Mouse (Mus musculus): ENCODE measurements around the gene F3.
"Not testable (repeated sequence)": the region's sequence is repeated elsewhere in the genome, so short reads cannot be mapped to it uniquely, and the experiment has no call there.

Gene F3

DNA sequence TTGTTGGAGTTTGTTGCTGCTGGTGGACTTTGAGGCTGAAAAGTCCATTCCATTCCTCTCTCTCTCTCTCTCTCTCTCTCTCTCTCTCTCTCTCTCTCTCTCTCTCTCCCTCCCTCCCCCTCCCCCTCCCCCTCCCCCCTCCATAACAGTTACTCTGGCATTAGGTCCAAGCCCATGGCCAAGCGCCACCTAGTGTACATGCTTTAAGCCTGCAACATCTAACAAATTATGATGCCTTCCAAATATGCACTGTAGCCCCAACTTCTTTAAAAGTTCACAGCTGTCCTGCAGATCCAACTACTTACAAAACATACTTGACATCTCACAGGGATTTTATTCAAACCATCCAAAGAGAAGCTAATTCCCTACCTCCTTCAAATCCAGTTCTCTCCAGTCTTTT lies 14.1 kb downstream of the F3 start:
- ATAC-seq (ENCODE audit: insufficient number of reproducible peaks, low FRiP score, low TSS enrichment): no peak

DNA sequence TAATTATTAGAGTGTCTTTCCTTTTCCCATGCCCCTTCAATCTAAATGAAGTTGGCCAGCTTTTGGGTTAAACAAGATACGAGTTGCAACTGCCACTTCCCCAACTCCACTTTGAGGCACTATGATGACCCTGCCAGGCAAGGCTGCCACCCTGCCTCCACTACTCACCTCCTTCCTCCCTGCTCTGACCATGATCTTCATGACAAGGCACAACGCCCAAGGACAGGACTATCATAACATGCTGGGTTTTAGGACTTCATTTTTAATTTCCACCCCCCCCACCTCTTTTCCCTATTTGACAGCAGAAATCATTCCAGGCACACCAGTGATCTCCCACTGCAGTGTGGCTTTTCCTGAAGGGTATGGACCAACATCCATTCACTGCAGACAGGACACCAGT lies 14.6 kb downstream of the F3 start:
- no peak for ATAC-seq (ENCODE audit: insufficient number of reproducible peaks, low FRiP score, low TSS enrichment)

DNA sequence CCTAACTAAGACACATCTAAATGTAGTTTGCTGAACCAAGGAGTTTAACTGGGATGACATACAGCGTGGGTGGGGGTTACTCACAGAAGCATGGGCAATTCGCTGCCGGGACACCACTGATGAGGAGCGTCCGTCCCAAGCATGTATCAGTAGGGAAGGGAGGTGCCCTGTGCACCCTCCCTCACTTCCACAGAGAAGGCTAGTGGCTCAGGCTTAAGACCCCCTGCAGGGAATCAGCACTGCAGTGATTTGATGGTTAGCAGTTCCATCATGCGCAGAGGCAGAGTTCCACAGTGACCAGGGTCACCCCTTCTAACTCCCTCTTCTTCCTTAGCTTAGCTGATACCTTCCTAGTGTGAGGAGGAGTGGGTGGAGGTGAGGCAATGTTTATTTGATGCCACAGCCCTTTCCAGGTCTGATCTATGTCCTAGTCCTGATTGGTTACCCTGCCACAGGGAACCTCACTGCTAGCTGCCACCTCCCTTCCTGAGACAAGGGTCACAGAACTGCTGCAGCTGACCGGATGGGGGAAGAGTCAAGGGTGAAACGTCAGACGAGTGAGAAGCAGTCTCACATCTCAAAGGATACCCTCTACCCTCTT lies 15.5 kb downstream of the F3 start:
- ATAC-seq (ENCODE audit: insufficient number of reproducible peaks, low FRiP score, low TSS enrichment): no peak

DNA sequence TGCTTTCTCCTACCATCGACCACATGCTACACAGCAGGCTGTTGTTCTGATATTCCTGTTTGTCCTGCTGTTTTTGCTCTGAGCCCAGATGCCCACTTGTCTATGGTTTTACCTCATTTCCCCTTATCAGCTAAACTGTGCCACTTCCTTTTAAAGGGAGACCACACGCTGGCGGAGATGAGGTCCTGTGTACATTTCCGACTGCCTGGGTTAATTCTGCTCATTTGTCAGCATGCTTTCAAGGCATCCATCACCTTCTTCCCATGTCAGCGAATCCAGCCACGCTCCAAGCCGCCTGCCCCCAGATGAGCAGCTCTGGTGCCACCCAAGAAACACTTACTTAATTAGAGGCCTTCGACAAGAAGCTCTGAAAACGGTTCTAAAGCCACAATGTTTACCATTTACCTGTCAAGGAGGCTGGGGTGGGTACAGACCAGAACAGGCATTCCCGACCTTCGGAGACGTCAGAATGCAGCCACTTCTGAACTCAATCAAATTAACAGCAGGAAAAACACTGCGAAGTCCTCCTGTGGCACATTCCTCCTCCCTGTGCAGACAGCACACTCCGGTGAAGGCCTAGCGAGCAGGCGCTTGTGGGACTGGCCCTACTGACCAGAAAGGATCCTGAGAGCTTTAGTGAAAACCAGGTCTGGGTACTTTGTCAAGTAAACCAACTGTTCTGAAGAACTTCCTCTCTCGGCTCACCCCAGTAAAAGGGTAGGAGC lies 16.3 kb downstream of the F3 start:
- ATAC-seq (ENCODE audit: insufficient number of reproducible peaks, low FRiP score, low TSS enrichment): no peak

DNA sequence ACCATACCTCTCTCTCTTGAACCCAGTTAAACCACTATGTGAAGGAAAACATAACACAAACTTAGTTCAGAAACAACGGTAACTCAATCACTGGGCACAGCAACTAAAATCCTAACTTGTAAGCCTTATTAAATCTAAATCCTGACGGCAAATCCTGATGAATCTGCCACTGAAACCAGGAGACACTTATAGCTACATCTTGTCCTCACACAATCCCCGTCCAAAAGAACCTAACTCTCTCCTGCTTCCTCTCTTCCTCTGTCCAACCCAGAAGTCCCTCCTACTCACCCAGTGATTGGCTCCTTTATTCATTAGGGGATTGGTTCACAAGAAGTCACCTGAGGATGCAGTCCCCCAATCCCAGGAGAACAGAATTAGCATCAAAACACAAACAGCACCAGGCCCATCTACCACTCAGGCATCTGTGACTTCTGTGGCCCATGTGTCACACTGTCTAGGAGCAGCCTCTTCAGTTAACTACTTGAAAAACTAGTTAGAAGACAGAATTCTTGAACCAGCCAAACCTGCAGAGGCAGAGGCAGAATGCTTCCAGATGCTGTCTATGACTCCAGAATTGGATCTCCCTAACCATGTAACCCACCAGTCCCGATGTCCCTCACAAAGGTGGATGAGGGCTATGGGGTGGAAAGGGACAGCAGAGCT lies 18.0 kb downstream of the F3 start:
- not testable (repeated sequence) for ATAC-seq (ENCODE audit: insufficient number of reproducible peaks, low FRiP score, low TSS enrichment)

DNA sequence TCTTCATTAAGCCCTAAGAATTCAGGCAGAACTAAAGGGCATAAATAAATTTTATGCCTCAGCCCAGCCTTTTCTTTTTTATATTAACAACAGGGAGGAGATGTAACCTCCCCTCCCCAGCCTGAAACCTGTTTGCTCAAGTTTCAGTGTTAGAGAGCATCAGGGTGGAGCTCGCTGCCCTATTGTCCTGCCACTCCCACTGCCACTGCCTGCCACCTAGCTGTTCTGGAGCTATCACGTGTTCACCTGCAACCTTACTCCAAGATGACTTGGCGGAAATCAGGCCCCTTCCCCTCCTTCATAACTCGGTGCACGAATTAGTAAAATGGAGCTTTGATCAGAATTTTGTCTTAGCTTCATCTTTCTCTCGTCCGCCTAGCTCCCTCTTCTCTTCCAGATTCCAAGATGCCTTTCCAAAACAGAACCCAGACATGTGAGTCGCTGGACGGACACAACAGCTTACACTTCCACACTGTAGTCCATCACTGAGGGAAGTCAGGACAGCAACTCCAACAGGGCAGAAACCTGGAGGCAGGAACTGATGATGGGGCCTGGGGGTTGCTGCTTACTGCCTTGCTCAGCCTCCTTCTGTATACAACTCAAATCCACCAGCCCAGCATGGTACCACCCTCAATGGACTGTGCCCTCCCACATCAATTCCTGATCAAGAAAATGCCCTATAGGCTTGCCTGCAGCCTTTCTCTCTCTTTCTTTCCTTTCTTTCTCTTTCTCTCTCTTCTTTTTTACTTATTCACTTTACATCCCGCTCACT lies 31.2 kb downstream of the F3 start:
- not testable (repeated sequence) for ATAC-seq (ENCODE audit: insufficient number of reproducible peaks, low FRiP score, low TSS enrichment)

DNA sequence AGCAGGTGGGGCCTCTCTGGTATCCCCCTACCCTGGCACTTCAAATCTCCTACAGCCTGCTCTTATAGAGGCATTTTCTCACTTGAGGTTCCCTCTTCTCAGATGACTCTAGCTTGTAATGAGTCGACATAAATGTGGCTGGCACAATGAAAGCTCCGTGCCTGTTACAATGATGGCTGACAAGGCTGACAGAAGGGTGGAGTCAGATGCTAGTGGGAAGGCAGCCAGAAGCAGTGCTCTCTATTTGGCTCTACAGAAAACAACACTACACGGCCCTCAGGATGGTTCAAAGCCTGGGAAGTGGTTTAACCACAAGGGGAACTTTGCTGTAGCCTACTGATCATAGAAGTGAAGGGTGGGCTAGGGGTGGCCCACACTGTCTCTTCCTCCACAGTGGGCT lies 31.8 kb downstream of the F3 start:
- ATAC-seq (ENCODE audit: insufficient number of reproducible peaks, low FRiP score, low TSS enrichment): no peak

DNA sequence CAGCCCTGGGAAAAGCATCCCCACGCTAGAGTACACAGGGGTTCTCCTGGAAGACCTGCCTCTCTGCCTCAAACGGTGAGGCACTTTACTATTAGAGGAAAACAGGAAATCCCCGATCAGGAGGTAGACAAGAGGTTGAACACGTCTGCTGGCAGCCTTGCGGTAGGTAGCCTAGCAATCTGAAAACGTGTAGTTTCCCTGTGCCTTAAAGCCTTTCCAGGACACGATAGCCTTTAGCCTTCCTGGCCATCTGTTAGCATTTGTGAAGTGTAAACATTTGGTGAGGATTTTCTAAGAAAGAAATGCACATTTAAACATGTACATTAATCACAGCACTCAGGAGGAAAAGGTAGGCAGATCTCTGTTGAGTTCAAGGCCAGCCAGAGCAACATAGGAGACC lies 35.0 kb downstream of the F3 start:
- 0 out of 2 replicates have a peak, but pooled peaks have one; percentile 10 for ATAC-seq (ENCODE audit: insufficient number of reproducible peaks, low FRiP score, low TSS enrichment)

DNA sequence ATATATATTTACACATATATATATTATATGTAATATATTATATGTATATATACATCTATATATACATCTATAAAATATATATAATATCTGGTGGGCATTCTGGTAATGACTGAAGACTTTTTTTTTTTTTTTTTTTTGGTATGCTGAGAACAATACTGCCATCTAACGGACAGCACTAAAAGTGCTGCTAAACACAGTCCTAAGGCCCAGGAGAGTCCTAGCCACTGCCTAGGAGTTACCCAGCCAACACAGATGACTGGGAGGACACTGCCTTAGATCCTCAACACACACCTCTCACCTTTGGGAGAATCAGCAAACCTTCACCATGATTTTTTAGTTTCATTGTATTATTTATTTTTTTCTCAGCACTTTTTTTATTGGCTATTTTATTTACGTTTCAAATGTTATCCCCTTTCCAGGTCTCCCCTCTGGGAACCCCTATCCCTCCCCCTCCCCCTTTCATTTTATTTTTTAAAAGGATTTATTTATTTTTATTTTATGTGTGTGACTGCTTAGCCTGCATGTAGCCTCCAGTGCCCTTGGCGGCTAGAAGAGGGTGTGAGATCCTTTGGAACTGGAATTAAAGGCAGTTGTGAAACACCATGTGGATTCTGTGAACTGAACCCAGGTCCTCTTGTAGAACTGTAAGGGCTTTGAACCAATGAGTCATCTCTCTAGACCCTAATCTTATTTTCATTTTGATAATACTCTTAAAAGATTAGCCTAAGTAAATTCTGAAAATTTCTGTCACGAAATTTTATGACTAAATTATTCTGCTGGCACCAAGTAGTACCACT lies 38.9 kb downstream of the F3 start:
- peak; percentile 67; the same call in 1 of the 2 replicates for ATAC-seq (ENCODE audit: insufficient number of reproducible peaks, low FRiP score, low TSS enrichment)

DNA sequence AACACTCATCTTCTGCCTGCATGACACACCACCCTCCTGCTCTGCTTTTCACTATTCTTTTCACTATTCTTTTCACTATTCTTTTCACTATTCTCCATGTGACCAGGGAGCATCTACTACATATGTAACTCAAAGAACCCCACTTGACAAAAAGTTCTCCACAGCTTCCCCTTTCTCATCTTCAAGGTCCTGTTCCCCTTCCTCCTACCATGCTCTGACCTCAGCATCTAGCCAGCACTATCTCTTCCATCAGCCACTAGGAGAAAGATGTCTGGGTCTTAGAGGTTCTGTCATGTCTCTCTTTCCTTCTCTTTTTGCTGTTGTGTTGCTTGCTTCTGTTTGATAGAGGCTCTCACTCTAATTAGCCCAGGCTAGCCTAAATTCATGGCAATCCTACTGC lies 42.7 kb downstream of the F3 start:
- no peak for ATAC-seq (ENCODE audit: insufficient number of reproducible peaks, low FRiP score, low TSS enrichment)

DNA sequence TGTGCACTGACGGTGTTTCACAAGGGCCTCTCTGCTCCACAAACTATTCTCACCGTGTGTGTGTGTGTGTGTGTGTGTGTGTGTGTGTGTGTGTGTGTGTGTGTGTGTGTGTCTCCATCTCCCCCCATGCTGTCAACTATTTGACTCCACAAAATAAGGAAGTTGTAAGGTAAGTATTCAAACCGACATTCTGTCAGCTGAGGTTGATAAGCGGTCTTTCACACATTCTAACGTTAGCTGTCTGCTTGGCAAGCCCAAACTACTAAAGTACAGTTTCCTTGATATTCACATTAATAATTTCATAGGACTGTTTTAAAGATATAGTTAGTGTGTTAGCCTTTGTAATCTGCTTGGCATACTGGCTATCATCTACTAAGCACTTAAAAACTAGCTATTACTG lies 43.5 kb downstream of the F3 start:
- ATAC-seq (ENCODE audit: insufficient number of reproducible peaks, low FRiP score, low TSS enrichment): no peak

DNA sequence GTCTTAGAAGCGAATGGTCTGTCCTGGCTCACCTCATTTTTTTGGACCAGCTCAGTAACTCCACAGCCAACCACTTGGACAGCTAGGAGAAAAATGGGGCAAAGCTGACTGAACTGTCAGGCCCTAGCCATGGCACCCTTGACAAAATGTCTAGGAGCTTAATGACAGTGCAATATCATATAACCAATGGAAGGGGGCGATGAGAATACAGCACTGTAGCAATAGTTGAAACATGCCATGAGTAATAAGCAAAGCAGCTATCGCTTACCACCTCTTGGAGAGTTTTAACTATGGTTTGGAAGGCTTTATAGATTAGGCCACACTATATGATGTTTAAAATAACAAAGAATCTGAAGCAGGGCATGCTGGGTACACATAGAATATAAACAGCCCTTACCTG lies 45.4 kb downstream of the F3 start:
- no peak for ATAC-seq (ENCODE audit: insufficient number of reproducible peaks, low FRiP score, low TSS enrichment)

DNA sequence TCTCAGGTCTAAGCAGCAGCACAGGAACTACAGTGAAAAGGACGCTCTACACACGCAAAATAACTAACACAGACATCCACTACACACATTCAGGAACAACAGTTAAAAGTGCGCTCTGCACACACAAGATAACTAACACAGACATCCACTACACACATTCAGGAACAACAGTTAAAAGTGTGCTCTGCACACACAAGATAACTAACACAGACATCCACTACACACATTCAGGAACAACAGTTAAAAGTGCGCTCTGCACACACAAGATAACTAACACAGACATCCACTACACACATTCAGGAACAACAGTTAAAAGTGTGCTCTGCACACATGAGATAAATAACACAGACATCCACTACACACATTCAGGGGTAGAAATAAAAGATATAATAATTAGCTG lies 50.0 kb downstream of the F3 start:
- not testable (repeated sequence) for ATAC-seq (ENCODE audit: insufficient number of reproducible peaks, low FRiP score, low TSS enrichment)

DNA sequence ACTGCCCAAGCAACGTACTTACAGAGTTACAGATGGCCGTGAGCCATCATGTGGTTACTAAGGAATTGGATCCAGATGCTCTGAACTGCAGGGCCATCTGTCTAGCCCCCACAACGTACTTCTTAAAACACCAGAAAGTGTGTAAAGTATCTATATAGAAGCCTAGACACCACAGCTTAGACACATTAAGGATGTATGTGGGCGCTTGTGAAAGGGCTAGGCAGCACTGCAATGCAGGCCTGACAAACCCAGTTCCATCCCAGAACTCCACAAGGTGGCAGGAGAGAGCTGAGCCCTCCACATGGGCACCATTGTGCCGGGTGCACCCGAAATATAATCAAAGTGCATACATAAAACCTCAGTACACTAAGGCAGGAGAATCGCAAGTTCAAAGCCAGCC lies 54.6 kb downstream of the F3 start:
- peak; percentile 75 for ATAC-seq (ENCODE audit: insufficient number of reproducible peaks, low FRiP score, low TSS enrichment)

DNA sequence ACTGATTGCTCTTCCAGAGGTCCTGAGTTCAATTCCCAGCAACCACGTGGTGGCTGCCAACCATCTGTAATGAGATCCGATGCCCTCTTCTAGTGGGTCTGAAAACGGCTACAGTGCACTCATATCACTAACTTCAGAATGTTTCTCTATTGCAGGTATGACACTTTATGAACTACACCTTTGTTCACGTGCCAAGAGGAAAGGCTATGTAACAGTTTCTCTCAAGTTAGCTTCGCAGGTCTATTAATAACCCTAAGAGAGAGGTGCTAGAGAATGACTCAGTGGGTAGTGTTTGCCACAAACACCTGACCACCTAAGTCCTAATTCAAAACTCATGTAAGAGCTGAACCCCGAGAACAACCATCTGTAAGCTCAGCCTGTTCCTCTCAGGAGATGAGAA lies 59.7 kb downstream of the F3 start:
- ATAC-seq (ENCODE audit: insufficient number of reproducible peaks, low FRiP score, low TSS enrichment): no peak
